Mouse (Mus musculus) midbrain, embryonic 10.5 days (tissue): ENCODE data around the gene Mlc1. TPM values are rescaled to one million over a fixed set of nuclear protein-coding genes. Genes with fewer than 3 reads are reported as not detected.

Experiments used
- DNase-seq: peaks from one replicate; pipeline ENCODE4 v3.0.0-alpha.2; 2017; ENCODE audit warnings: low spot score
- H3K27ac ChIP-seq: fragments of 300-500 bp; sonication (generic); replicated peaks from 2 replicates; pipeline ENCODE4 v1.5.1; 2016; ENCODE audit warnings: mild to moderate bottlenecking
- H3K27me3 ChIP-seq: fragments of 300-500 bp; sonication (generic); 2 replicates; pipeline ENCODE4 v1.6.1; 2016; ENCODE audit warnings: low read depth, mild to moderate bottlenecking; ENCODE audit not compliant: poor library complexity, severe bottlenecking
- H3K36me3 ChIP-seq: fragments of 300-500 bp; sonication (generic); 2 replicates; pipeline ENCODE4 v1.6.1; 2016; ENCODE audit warnings: mild to moderate bottlenecking, moderate library complexity
- H3K4me1 ChIP-seq: fragments of 300-500 bp; sonication (generic); 2 replicates; pipeline ENCODE4 v1.6.1; 2016
- H3K4me3 ChIP-seq: fragments of 300-500 bp; sonication (generic); 2 replicates; pipeline ENCODE4 v1.5.1; 2016; ENCODE audit warnings: mild to moderate bottlenecking, moderate library complexity
- H3K9me3 ChIP-seq: fragments of 300-500 bp; sonication (generic); replicated peaks from 2 replicates; pipeline ENCODE4 v1.6.1; 2016; ENCODE audit warnings: mild to moderate bottlenecking
- WGBS: fragments of 180-500 bp; shearing (Covaris S2); methylation state at CpG from one replicate; pipeline ENCODE4 v1.1.7; 2016; 5-methylcytosine and 5-hydroxymethylcytosine counted together
- polyA plus RNA-seq: library from polyadenylated mRNA; unstranded; fragments of >200 nt; fragmentation: Nextera tagmentation; extraction: Ambion mirVana; gene quantifications from 2 replicates; pipeline ENCODE4 v1.2.1, GENCODE M21; 2016

The Mlc1 gene
- polyA plus RNA-seq, 1 experiment from 2014 or later = 4.9 TPM

GRCm38 (mm10) chr15:88972300-88972699 lies 6.5 kb downstream of the Mlc1 start:
- Histone ChIP-seq H3K27me3 (0 out of 2 replicates have a peak, but pooled peaks cover 7% of the 10 kb centered on the region), H3K36me3 (no peaks in the 10 kb centered on the region; the same call in 1 of the 2 replicates), H3K27ac (no peak overlapping the region), H3K9me3 (no peaks in the 10 kb centered on the region), H3K4me3 (no peak overlapping the region), H3K4me1 (0 out of 2 replicates have a peak, but pooled peaks cover 4% of the 10 kb centered on the region)
- 94% methylated on average over 4 of the region's 4 CpGs for WGBS
- no peak for DNase-seq

GRCm38 (mm10) chr15:88964070-88964578 lies 14.7 kb downstream of the Mlc1 start:
- Histone ChIP-seq H3K4me1 (0 out of 2 replicates have a peak, but pooled peaks cover 4% of the 10 kb centered on the region), H3K36me3 (no peaks in the 10 kb centered on the region), H3K27ac (no peak overlapping the region), H3K4me3 (no peak overlapping the region), H3K27me3 (0 out of 2 replicates have a peak, but pooled peaks cover 3% of the 10 kb centered on the region), H3K9me3 (no peaks in the 10 kb centered on the region)
- 97% methylated on average over 2 of the region's 2 CpGs for WGBS
- DNase-seq = no peak

- DNase-seq = no peak
- H3K4me1 ChIP-seq = peaks cover 26% of the 10 kb centered on the region
- H3K9me3 ChIP-seq = no peaks in the 10 kb centered on the region
- no peaks in the 10 kb centered on the region for H3K36me3 ChIP-seq
- peaks cover 56% of the 10 kb centered on the region for H3K27me3 ChIP-seq
- H3K4me3 ChIP-seq = no peak overlapping the region
- no peak overlapping the region for H3K27ac ChIP-seq
- WGBS = 89% methylated on average over 4 of the region's 4 CpGs
These were observed 21.3 kb downstream of the Mlc1 start for GRCm38 (mm10) chr15:88957522-88957921.

GRCm38 (mm10) chr15:88955342-88955741 lies 23.5 kb downstream of the Mlc1 start:
- no peak for DNase-seq
- Histone ChIP-seq H3K27ac (no peak overlapping the region), H3K27me3 (peaks cover 57% of the 10 kb centered on the region), H3K4me1 (peaks cover 26% of the 10 kb centered on the region), H3K4me3 (no peak overlapping the region), H3K36me3 (no peaks in the 10 kb centered on the region), H3K9me3 (no peaks in the 10 kb centered on the region)
- WGBS = 84% methylated on average over 6 of the region's 6 CpGs

GRCm38 (mm10) chr15:88954368-88955072 lies 24.3 kb downstream of the Mlc1 start, which contains the start of gene Ttll8:
TSS of gene Ttll8 (minus strand) at chr15:88954418.
- 3% methylated on average over 53 of the region's 53 CpGs for WGBS
- Histone ChIP-seq H3K4me3 (peak within 1 kb of the TSS; percentile 60), H3K36me3 (no peaks in the 10 kb centered on the region), H3K27me3 (peaks cover 57% of the 10 kb centered on the region), H3K9me3 (no peaks in the 10 kb centered on the region), H3K27ac (peak within 1 kb of the TSS; percentile 76), H3K4me1 (peaks cover 25% of the 10 kb centered on the region)
- DNase-seq = peak; percentile 48

- no peak overlapping the region for H3K27ac ChIP-seq
- DNase-seq = no peak
- H3K9me3 ChIP-seq = no peaks in the 10 kb centered on the region
These were observed 27.6 kb downstream of the Mlc1 start for GRCm38 (mm10) chr15:88951246-88951645.

GRCm38 (mm10) chr15:88946851-88947250 lies 32.0 kb downstream of the Mlc1 start:
- no peak overlapping the region for H3K27ac ChIP-seq
- no peaks in the 10 kb centered on the region for H3K4me1 ChIP-seq
- no peak overlapping the region for H3K4me3 ChIP-seq
- no peaks in the 10 kb centered on the region for H3K27me3 ChIP-seq
- H3K36me3 ChIP-seq = no peaks in the 10 kb centered on the region
- H3K9me3 ChIP-seq = no peaks in the 10 kb centered on the region
- DNase-seq = no peak
- 59% methylated on average over 6 of the region's 6 CpGs for WGBS

More at GRCm38 (mm10) chr15:88951246-88951645, 27.6 kb downstream of the Mlc1 start:
- peaks cover 14% of the 10 kb centered on the region for H3K4me1 ChIP-seq
- 92% methylated on average over 4 of the region's 4 CpGs for WGBS
- peaks cover 39% of the 10 kb centered on the region for H3K27me3 ChIP-seq
- H3K4me3 ChIP-seq = no peak overlapping the region
- no peaks in the 10 kb centered on the region for H3K36me3 ChIP-seq

- Histone ChIP-seq H3K9me3 (no peaks in the 10 kb centered on the region), H3K36me3 (no peaks in the 10 kb centered on the region), H3K27me3 (no peaks in the 10 kb centered on the region), H3K4me1 (no peaks in the 10 kb centered on the region), H3K4me3 (no peak overlapping the region), H3K27ac (no peak overlapping the region)
- 91% methylated on average over 5 of the region's 5 CpGs for WGBS
- no peak for DNase-seq
These were observed 34.8 kb downstream of the Mlc1 start for GRCm38 (mm10) chr15:88943896-88944551.

GRCm38 (mm10) chr15:88942783-88943182 lies 36.0 kb downstream of the Mlc1 start:
- 86% methylated on average over 5 of the region's 5 CpGs for whole genome bisulfite sequencing
- Histone ChIP-seq H3K27me3 (no peaks in the 10 kb centered on the region), H3K4me3 (no peak overlapping the region), H3K27ac (no peak overlapping the region), H3K4me1 (no peaks in the 10 kb centered on the region), H3K36me3 (no peaks in the 10 kb centered on the region), H3K9me3 (no peaks in the 10 kb centered on the region)
- DNase-seq = no peak

GRCm38 (mm10) chr15:88937291-88937650 lies 41.5 kb downstream of the Mlc1 start:
- Histone ChIP-seq H3K9me3 (no peaks in the 10 kb centered on the region), H3K27ac (no peak overlapping the region), H3K36me3 (no peaks in the 10 kb centered on the region), H3K4me3 (no peak overlapping the region), H3K4me1 (no peaks in the 10 kb centered on the region), H3K27me3 (no peaks in the 10 kb centered on the region)
- no peak for DNase-seq
- WGBS = 72% methylated on average over 2 of the region's 2 CpGs

GRCm38 (mm10) chr15:88936619-88937290 lies 42.1 kb downstream of the Mlc1 start:
- no peak for DNase-seq
- no peak overlapping the region for H3K27ac ChIP-seq
- H3K9me3 ChIP-seq = no peaks in the 10 kb centered on the region
- H3K4me3 ChIP-seq = no peak overlapping the region
- WGBS = 71% methylated on average over 6 of the region's 6 CpGs
- no peaks in the 10 kb centered on the region for H3K27me3 ChIP-seq
- no peaks in the 10 kb centered on the region for H3K4me1 ChIP-seq
- H3K36me3 ChIP-seq = no peaks in the 10 kb centered on the region

GRCm38 (mm10) chr15:88934141-88934540 lies 44.7 kb downstream of the Mlc1 start:
- Histone ChIP-seq H3K4me3 (no peak overlapping the region), H3K27ac (no peak overlapping the region), H3K27me3 (no peaks in the 10 kb centered on the region), H3K9me3 (no peaks in the 10 kb centered on the region), H3K4me1 (no peaks in the 10 kb centered on the region), H3K36me3 (no peaks in the 10 kb centered on the region)
- DNase-seq = no peak
- WGBS = 69% methylated on average over 7 of the region's 7 CpGs
